Mouse (Mus musculus) T-helper 1 cell (primary cell): Measurements from ENCODE around the gene Stam2.

Source experiments
- in situ Hi-C: fragments of 300-600 bp; cut with MboI, MseI; formaldehyde crosslinking; loops from one replicate; pipeline ENCODE4 v1.15.1; 2025; ENCODE audit warnings: high pct_unique_total_duplicates

Stam2 gene

DNA sequence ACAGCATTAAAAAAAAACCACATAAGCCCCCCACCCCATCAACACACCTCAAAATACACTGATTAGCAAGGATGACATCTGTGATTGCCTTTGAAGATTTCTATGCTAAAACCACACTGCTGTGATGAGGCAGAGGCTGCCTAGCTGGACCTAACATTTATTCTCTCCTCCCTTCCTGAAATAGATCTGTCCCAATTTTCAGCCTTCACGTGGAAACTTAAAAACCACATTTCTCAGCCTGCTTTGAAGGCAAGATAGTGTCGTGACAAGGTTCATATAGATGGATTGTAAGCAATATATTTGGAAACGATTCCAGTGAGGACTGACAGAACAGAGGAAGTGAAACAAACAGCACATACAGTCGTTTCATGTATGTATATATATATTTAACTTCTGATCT lies 87.5 kb downstream of the Stam2 start:
- in situ Hi-C loops: no loop called here

DNA sequence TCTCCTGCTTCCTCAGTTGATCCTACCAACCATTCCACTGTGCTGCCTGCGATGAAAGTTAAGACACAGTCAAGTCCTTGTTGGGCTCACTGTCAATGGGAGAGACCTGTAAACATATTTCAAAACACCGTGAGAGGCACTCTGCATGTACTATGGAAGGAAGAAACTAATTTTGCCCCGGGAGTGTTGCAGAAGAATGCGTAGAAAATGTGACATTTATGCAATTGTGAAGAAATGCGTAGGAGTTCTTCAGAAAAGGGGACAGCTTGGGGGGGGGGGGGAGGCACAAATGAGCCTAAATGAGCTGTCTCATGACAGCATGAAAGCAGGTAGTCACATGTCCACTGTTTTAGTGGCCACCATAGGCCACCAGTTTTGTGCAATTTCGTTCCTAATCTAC lies 90.5 kb downstream of the Stam2 start:
- in situ Hi-C loops: no loop called here

GRCm38 (mm10) chr2:52647255-52647998 lies 94.7 kb downstream of the Stam2 start:
- in situ Hi-C loops: no loop called here

- in situ Hi-C loops: no loop called here
Observed at GRCm38 (mm10) chr2:52643657-52644056, 98.4 kb downstream of the Stam2 start.
